Mouse (Mus musculus): ENCODE results near the gene Cd180.

The Cd180 gene

GRCm38 (mm10) chr13:102725906-102726305 lies 32.5 kb downstream of the Cd180 start:
- in situ Hi-C loops (cut with MboI; ENCODE audit: unreplicated experiment in 2 of 2): loop anchor here in 1 of 2 experiments (5.0 kb wide), 1 partner anchor 34 kb away; the partner anchor contains the start of gene Cd180

- in situ Hi-C loops (cut with MboI; ENCODE audit: unreplicated experiment in 2 of 2): loop anchor here in 1 of 2 experiments (5.0 kb wide), 1 partner anchor 35 kb away; the partner anchor contains the start of gene Cd180
Measured at GRCm38 (mm10) chr13:102726876-102727275, 33.5 kb downstream of the Cd180 start.

GRCm38 (mm10) chr13:102728035-102728434 lies 34.7 kb downstream of the Cd180 start:
- in situ Hi-C loops (cut with MboI; ENCODE audit: unreplicated experiment in 2 of 2): loop anchor here in 1 of 2 experiments (5.0 kb wide), 1 partner anchor 36 kb away; the partner anchor contains the start of gene Cd180

- in situ Hi-C loops (cut with MboI; ENCODE audit: unreplicated experiment in 2 of 2): loop anchor here in 1 of 2 experiments (5.0 kb wide), 1 partner anchor 37 kb away; the partner anchor contains the start of gene Cd180
Measured at GRCm38 (mm10) chr13:102728951-102729350, 35.6 kb downstream of the Cd180 start.

- in situ Hi-C loops (cut with MboI; ENCODE audit: unreplicated experiment in 2 of 2): no loop called here
Measured at GRCm38 (mm10) chr13:102733063-102733462, 39.7 kb downstream of the Cd180 start.

GRCm38 (mm10) chr13:102737811-102738210 lies 44.5 kb downstream of the Cd180 start:
- in situ Hi-C loops (cut with MboI; ENCODE audit: unreplicated experiment in 2 of 2): no loop called here

GRCm38 (mm10) chr13:102739720-102740535 lies 46.6 kb downstream of the Cd180 start:
- in situ Hi-C loops (cut with MboI; ENCODE audit: unreplicated experiment in 2 of 2): loop anchor here (5.0 to 10.0 kb wide), 7 partner anchors 58 to 1845 kb away; no protein-coding TSS in a partner anchor

- in situ Hi-C loops (cut with MboI; ENCODE audit: unreplicated experiment in 2 of 2): loop anchor here (5.0 to 10.0 kb wide), 8 partner anchors 62 to 1850 kb away; no protein-coding TSS in a partner anchor
Measured at GRCm38 (mm10) chr13:102744481-102745269, 51.3 kb downstream of the Cd180 start.

- in situ Hi-C loops (cut with MboI; ENCODE audit: unreplicated experiment in 2 of 2): loop anchor here (5.0 to 10.0 kb wide), 7 partner anchors 70 to 1850 kb away; no protein-coding TSS in a partner anchor
Measured at GRCm38 (mm10) chr13:102745270-102745600, 51.9 kb downstream of the Cd180 start.

GRCm38 (mm10) chr13:102745626-102746342 lies 52.4 kb downstream of the Cd180 start:
- in situ Hi-C loops (cut with MboI; ENCODE audit: unreplicated experiment in 2 of 2): loop anchor here (5.0 to 10.0 kb wide), 7 partner anchors 71 to 1851 kb away; no protein-coding TSS in a partner anchor

- in situ Hi-C loops (cut with MboI; ENCODE audit: unreplicated experiment in 2 of 2): loop anchor here (5.0 to 10.0 kb wide), 7 partner anchors 72 to 1852 kb away; no protein-coding TSS in a partner anchor
Measured at GRCm38 (mm10) chr13:102746803-102747561, 53.6 kb downstream of the Cd180 start.

- in situ Hi-C loops (cut with MboI; ENCODE audit: unreplicated experiment in 2 of 2): loop anchor here (5.0 to 10.0 kb wide), 7 partner anchors 74 to 1854 kb away; no protein-coding TSS in a partner anchor
Measured at GRCm38 (mm10) chr13:102749194-102749593, 55.8 kb downstream of the Cd180 start.

GRCm38 (mm10) chr13:102749891-102750290 lies 56.5 kb downstream of the Cd180 start:
- in situ Hi-C loops (cut with MboI; ENCODE audit: unreplicated experiment in 2 of 2): loop anchor here (5.0 to 25.0 kb wide), 9 partner anchors 75 to 1863 kb away; no protein-coding TSS in a partner anchor

- in situ Hi-C loops (cut with MboI; ENCODE audit: unreplicated experiment in 2 of 2): loop anchor here (25.0 kb wide), 2 partner anchors 1242 to 1867 kb away; no protein-coding TSS in a partner anchor
Measured at GRCm38 (mm10) chr13:102753714-102754556, 60.6 kb downstream of the Cd180 start.

GRCm38 (mm10) chr13:102755124-102755523 lies 61.8 kb downstream of the Cd180 start:
- in situ Hi-C loops (cut with MboI; ENCODE audit: unreplicated experiment in 2 of 2): loop anchor here (25.0 kb wide), 2 partner anchors 1243 to 1868 kb away; no protein-coding TSS in a partner anchor

- in situ Hi-C loops (cut with MboI; ENCODE audit: unreplicated experiment in 2 of 2): loop anchor here (25.0 kb wide), 2 partner anchors 1244 to 1869 kb away; no protein-coding TSS in a partner anchor
Measured at GRCm38 (mm10) chr13:102756071-102756470, 62.7 kb downstream of the Cd180 start.

GRCm38 (mm10) chr13:102758021-102758420 lies 64.7 kb downstream of the Cd180 start:
- in situ Hi-C loops (cut with MboI; ENCODE audit: unreplicated experiment in 2 of 2): loop anchor here (25.0 kb wide), 2 partner anchors 1246 to 1871 kb away; no protein-coding TSS in a partner anchor

- in situ Hi-C loops (cut with MboI; ENCODE audit: unreplicated experiment in 2 of 2): loop anchor here (25.0 kb wide), 2 partner anchors 1249 to 1874 kb away; no protein-coding TSS in a partner anchor
Measured at GRCm38 (mm10) chr13:102761410-102761809, 68.1 kb downstream of the Cd180 start.

All from v-Abl transformed pro-B cells (cell line).